Mouse (Mus musculus): ENCODE results near the gene Dcdc2b. TPM values are rescaled to one million over a fixed set of nuclear protein-coding genes. Genes with fewer than 3 reads are reported as not detected.

The Dcdc2b gene
- total RNA-seq, 1 experiment = 0.71 TPM

GRCm38 (mm10) chr4:129621283-129621841, 7.3 kb upstream of the Dcdc2b start:
- no peak overlapping the region for H3K27ac ChIP-seq (ENCODE audit: insufficient read depth, low read depth, low read length, poor library complexity, severe bottlenecking)
- no peak overlapping the region for H3K4me3 ChIP-seq (ENCODE audit: insufficient read depth in 1 of 2, low read depth in 1 of 2, low read length in 2 of 2, poor library complexity in 1 of 2, severe bottlenecking in 1 of 2)
- peaks cover 7% of the 10 kb centered on the region; the same call in 1 of the 2 replicates for H3K36me3 ChIP-seq (ENCODE audit: control insufficient read depth, insufficient read depth, low read length, poor library complexity, severe bottlenecking)
- in situ Hi-C loops (cut with MboI; ENCODE audit: low sequenced_read_pairs in 2 of 2, unreplicated experiment in 2 of 2) = no loop called here
- H3K9me3 ChIP-seq (ENCODE audit: control insufficient read depth, insufficient read depth, low read depth, low read length) = no peaks in the 10 kb centered on the region
- H3K9ac ChIP-seq (ENCODE audit: insufficient read depth, low read depth, low read length, poor library complexity, severe bottlenecking) = no peak overlapping the region
- TF ChIP-seq HCFC1 (IDR thresholded peaks at IDR 0.05; ENCODE audit: borderline replicate concordance, insufficient read depth, low read length) = no peak
- TF ChIP-seq CHD2 (IDR thresholded peaks at IDR 0.05; ENCODE audit: low read depth, low read length) = no peak
- TF ChIP-seq MAFK (IDR thresholded peaks at IDR 0.05; ENCODE audit: insufficient read depth, low read depth, low read length) = no peak
- no peak for TF ChIP-seq ZNF384 (IDR thresholded peaks at IDR 0.05; ENCODE audit: low read depth, low read length)
- no peak for DNase-seq (ENCODE audit: low read depth, low spot score)
- H3K4me1 ChIP-seq (ENCODE audit: control insufficient read depth in 2 of 2, insufficient read depth in 2 of 2, low read length in 2 of 2, poor library complexity in 1 of 2) = peaks cover 0 to 7% of the 10 kb centered on the region in 2 experiments; a peak in 1 of 4 replicates

GRCm38 (mm10) chr4:129620419-129621282, 6.6 kb upstream of the Dcdc2b start:
- Histone ChIP-seq H3K36me3 (ENCODE audit: control insufficient read depth, insufficient read depth, low read length, poor library complexity, severe bottlenecking) (peaks cover 6% of the 10 kb centered on the region; the same call in 1 of the 2 replicates), H3K4me3 (ENCODE audit: insufficient read depth in 1 of 2, low read depth in 1 of 2, low read length in 2 of 2, poor library complexity in 1 of 2, severe bottlenecking in 1 of 2) (no peak overlapping the region), H3K9ac (ENCODE audit: insufficient read depth, low read depth, low read length, poor library complexity, severe bottlenecking) (no peak overlapping the region), H3K9me3 (ENCODE audit: control insufficient read depth, insufficient read depth, low read depth, low read length) (no peaks in the 10 kb centered on the region), H3K27ac (ENCODE audit: insufficient read depth, low read depth, low read length, poor library complexity, severe bottlenecking) (no peak overlapping the region), H3K4me1 (ENCODE audit: control insufficient read depth in 2 of 2, insufficient read depth in 2 of 2, low read length in 2 of 2, poor library complexity in 1 of 2) (peaks cover 0 to 7% of the 10 kb centered on the region in 2 experiments; a peak in 1 of 4 replicates)
- TF ChIP-seq HCFC1 (IDR thresholded peaks at IDR 0.05; ENCODE audit: borderline replicate concordance, insufficient read depth, low read length) = no peak
- TF ChIP-seq ZC3H11A (IDR thresholded peaks at IDR 0.05; ENCODE audit: borderline replicate concordance, low read depth, low read length) = no peak
- TF ChIP-seq CHD2 (IDR thresholded peaks at IDR 0.05; ENCODE audit: low read depth, low read length) = no peak
- no peak for TF ChIP-seq ZNF384 (IDR thresholded peaks at IDR 0.05; ENCODE audit: low read depth, low read length)
- TF ChIP-seq MAFK (IDR thresholded peaks at IDR 0.05; ENCODE audit: insufficient read depth, low read depth, low read length) = no peak
- no peak for DNase-seq (ENCODE audit: low read depth, low spot score)
- in situ Hi-C loops (cut with MboI; ENCODE audit: low sequenced_read_pairs in 2 of 2, unreplicated experiment in 2 of 2) = no loop called here

- DNase-seq (ENCODE audit: low read depth, low spot score) = peak; percentile 73
- H3K9me3 ChIP-seq (ENCODE audit: control insufficient read depth, insufficient read depth, low read depth, low read length) = no peaks in the 10 kb centered on the region
- H3K36me3 ChIP-seq (ENCODE audit: control insufficient read depth, insufficient read depth, low read length, poor library complexity, severe bottlenecking) = peaks cover 6% of the 10 kb centered on the region; the same call in 1 of the 2 replicates
- TF ChIP-seq MAFK (IDR thresholded peaks at IDR 0.05; ENCODE audit: insufficient read depth, low read depth, low read length) (no peak), ZC3H11A (IDR thresholded peaks at IDR 0.05; ENCODE audit: borderline replicate concordance, low read depth, low read length) (no peak), CHD2 (IDR thresholded peaks at IDR 0.05; ENCODE audit: low read depth, low read length) (no peak), ZNF384 (IDR thresholded peaks at IDR 0.05; ENCODE audit: low read depth, low read length) (no peak), HCFC1 (IDR thresholded peaks at IDR 0.05; ENCODE audit: borderline replicate concordance, insufficient read depth, low read length) (no peak)
- peaks cover 0 to 1% of the 10 kb centered on the region in 2 experiments; a peak in 2 of 4 replicates for H3K4me1 ChIP-seq (ENCODE audit: control insufficient read depth in 2 of 2, insufficient read depth in 2 of 2, low read length in 2 of 2, poor library complexity in 1 of 2)
- peak within 1 kb of the TSS; percentile 69 to 74 for H3K4me3 ChIP-seq (ENCODE audit: insufficient read depth in 1 of 2, low read depth in 1 of 2, low read length in 2 of 2, poor library complexity in 1 of 2, severe bottlenecking in 1 of 2)
- H3K9ac ChIP-seq (ENCODE audit: insufficient read depth, low read depth, low read length, poor library complexity, severe bottlenecking) = peak within 1 kb of the TSS; percentile 72
- in situ Hi-C loops (cut with MboI; ENCODE audit: low sequenced_read_pairs in 2 of 2, unreplicated experiment in 2 of 2) = no loop called here
- H3K27ac ChIP-seq (ENCODE audit: insufficient read depth, low read depth, low read length, poor library complexity, severe bottlenecking) = peak within 1 kb of the TSS; percentile 14; the same call in 1 of the 2 replicates
Measured at GRCm38 (mm10) chr4:129618786-129619691, 5.0 kb upstream of the Dcdc2b start, which contains the start of gene Iqcc. Gene Iqcc, minus strand, starts transcription at chr4:129619099.

- no peak overlapping the region for H3K27ac ChIP-seq (ENCODE audit: insufficient read depth, low read depth, low read length, poor library complexity, severe bottlenecking)
Measured at GRCm38 (mm10) chr4:129618031-129618430, 4.0 kb upstream of the Dcdc2b start.

More at GRCm38 (mm10) chr4:129618031-129618430, 4.0 kb upstream of the Dcdc2b start:
- Histone ChIP-seq H3K4me3 (ENCODE audit: insufficient read depth in 1 of 2, low read depth in 1 of 2, low read length in 2 of 2, poor library complexity in 1 of 2, severe bottlenecking in 1 of 2) (peak overlapping the region; percentile 69 to 74), H3K4me1 (ENCODE audit: control insufficient read depth in 2 of 2, insufficient read depth in 2 of 2, low read length in 2 of 2, poor library complexity in 1 of 2) (peaks cover 0 to 5% of the 10 kb centered on the region in 2 experiments; a peak in 2 of 4 replicates), H3K9me3 (ENCODE audit: control insufficient read depth, insufficient read depth, low read depth, low read length) (no peaks in the 10 kb centered on the region), H3K9ac (ENCODE audit: insufficient read depth, low read depth, low read length, poor library complexity, severe bottlenecking) (peak overlapping the region; percentile 72), H3K36me3 (ENCODE audit: control insufficient read depth, insufficient read depth, low read length, poor library complexity, severe bottlenecking) (peaks cover 6% of the 10 kb centered on the region; the same call in 1 of the 2 replicates)
- in situ Hi-C loops (cut with MboI; ENCODE audit: low sequenced_read_pairs in 2 of 2, unreplicated experiment in 2 of 2) = no loop called here
- TF ChIP-seq ZC3H11A (IDR thresholded peaks at IDR 0.05; ENCODE audit: borderline replicate concordance, low read depth, low read length) (no peak), MAFK (IDR thresholded peaks at IDR 0.05; ENCODE audit: insufficient read depth, low read depth, low read length) (no peak), ZNF384 (IDR thresholded peaks at IDR 0.05; ENCODE audit: low read depth, low read length) (no peak), CHD2 (IDR thresholded peaks at IDR 0.05; ENCODE audit: low read depth, low read length) (no peak), HCFC1 (IDR thresholded peaks at IDR 0.05; ENCODE audit: borderline replicate concordance, insufficient read depth, low read length) (no peak)
- DNase-seq (ENCODE audit: low read depth, low spot score) = no peak
